Mouse (Mus musculus) megakaryocyte, adult 5-6 weeks (primary cell): ENCODE data around the gene Olfr906. TPM values are rescaled to one million over a fixed set of nuclear protein-coding genes. Genes with fewer than 3 reads are reported as not detected.

Source experiments
- ATAC-seq: 2 replicates; pipeline ENCODE4 v1.8.0; 2016; ENCODE audit warnings: mild to moderate bottlenecking, inconsistent platforms; ENCODE audit not compliant: poor library complexity, severe bottlenecking
- total RNA-seq, 2 experiments: library from RNA; stranded (forward) in 1 of 2; stranded (reverse) in 1 of 2; fragments of 153-499, 151-499 nt in 1 of 2; fragments of 221-1000, 200-1000 nt in 1 of 2; gene quantifications; 2 replicates each; pipeline versions ENCODE4 v1.2.3 to v1.2.4; 2015 to 2017

Olfr906 gene
- total RNA-seq (2015): not detected in 2 replicates
- not detected in 2 replicates for total RNA-seq (2017)

DNA sequence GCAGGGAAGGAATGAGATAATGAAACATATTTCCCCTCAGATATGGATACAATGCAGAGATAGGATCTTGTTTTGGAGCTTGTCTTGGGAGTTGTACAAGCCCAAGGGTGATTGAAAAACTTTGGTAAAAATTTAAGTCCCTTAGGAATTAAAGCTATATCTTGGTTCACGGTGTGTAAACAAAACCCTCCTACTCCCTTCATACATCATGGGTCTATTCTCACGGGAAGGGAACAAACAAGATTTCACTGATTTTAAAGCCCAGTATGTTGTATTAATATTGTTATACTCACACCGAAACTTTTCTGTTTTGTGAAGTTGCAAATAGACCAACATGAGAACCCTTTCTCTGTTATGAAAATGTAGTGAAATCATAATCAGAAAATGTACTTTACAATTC is at the start of gene Olfr906:
Olfr906 (plus strand) TSS at position 301 of the 400 bp plus-strand sequence.
- ATAC-seq: no peak

DNA sequence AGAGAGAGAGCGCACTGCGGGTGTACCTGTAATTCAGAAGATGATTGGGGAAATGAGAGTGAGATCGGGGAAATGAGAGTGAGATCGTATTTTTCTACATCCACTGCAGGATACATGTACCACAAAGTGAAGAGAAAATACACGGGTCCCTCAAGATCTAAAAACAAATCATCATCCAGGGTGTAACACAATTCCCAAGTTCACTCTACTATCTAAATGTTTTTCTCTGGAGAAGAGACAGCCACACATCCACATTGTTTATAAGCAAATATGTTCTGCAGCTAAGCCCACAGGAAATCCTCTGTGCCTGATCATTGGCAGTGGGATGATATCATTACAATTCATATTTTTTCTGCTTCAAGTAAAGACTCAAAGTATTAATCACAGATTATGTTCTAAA is 39.5 kb upstream of the Olfr906 start, which contains the start of gene Olfr902:
Olfr902 (plus strand) TSS at position 301 of the 400 bp plus-strand sequence.
- ATAC-seq: no peak

DNA sequence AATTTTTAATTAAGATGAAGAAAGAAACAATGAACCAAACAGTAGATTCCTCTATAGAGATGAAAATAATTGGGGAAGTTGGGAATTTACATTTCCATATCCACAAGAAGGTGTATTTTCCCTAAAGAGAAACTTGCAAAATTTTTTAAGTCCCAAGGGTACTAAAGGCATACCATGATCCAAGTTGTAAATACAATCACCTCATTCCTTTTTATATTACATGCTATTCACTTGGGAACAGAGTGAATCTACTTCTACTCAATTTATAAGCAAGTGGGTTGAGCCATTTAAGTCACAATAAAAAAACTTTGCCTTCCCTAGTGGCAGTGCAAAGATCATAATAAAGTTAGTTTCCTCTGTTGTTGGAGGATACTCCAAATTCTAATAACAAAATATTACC is 24.0 kb upstream of the Olfr906 start, which contains the start of gene Olfr904:
Olfr904 (plus strand) TSS at position 301 of the 400 bp plus-strand sequence.
- no peak for ATAC-seq

DNA sequence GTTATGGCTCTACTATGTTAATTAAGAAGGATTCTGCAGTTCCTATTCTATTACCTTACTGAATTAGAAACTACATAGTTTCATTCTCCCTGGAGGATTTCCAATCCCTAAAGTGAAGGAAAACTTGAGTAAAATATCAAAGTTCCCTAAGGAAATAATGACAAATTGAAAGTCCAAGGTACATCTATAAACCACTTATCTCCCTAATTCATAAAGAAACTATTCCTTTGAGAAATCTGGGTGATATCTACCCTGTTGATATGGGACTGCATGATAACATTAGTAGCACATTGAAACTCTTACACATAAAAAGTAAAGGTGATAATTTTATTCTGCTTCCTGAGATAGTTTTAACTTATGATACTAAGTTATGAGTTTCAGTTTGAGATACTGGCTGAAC is 16.1 kb upstream of the Olfr906 start, which contains the start of gene Olfr905:
Olfr905 (plus strand) TSS at position 301 of the 400 bp plus-strand sequence.
- ATAC-seq: no peak

DNA sequence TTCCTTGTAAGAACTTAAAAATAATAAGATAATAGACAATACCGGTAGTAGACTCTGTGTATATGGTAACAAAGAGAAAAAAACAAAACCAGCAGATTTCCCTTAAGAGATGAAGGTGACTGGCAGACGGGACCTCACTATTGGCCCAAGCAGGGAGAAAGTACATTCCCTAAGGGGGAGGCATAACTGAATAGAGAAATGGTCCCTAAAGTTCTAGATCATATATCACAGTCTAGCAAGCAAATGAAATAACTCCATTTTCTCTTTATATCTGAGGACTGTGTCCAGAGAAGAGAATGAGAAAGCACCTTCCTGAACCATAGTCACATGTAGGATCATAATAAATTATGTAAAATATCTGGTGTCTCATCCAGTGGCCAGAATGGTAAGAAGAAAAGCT is 8.6 kb downstream of the Olfr906 start, which contains the start of gene Olfr907:
Olfr907 (plus strand) TSS at position 301 of the 400 bp plus-strand sequence.
- ATAC-seq: no peak

DNA sequence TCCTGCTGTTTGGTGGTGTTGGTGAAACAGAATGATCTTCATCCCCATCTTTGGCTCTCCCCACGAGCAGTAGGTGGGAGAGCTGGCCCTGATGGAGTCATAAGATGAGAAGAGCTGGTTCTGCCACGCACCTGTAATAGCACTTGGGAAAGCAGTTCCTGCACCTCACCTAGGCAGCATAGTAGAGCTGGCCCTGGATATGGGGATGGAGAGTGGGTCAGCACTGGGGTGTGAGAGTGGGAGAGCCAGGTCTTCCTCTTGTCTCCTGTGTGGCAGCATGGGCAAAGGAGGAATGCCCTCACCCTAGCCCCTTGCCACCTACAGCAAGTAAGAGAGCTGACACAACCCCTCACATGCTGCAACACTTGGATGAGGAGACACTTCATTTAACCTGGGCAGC is 25.5 kb downstream of the Olfr906 start:
- no peak for ATAC-seq

DNA sequence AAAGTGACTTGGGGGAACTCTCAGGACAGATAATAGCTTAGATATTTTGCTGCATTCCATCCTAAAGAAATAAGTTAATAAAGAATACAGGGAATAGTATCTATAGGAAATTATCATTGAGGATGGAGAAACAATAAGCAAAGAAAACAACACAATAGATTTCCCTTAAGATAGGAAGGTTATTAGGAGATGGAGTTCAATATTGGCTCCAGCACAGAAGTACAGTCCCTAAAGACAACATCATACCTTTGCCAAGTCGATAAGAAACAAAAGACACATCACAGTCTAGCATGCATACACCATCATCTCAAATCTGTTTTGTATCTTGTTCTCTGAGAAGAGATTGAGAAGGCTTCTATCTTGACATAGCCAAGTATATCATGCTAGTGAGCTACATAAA is 34.4 kb downstream of the Olfr906 start, which contains the start of gene Olfr911-ps1:
Olfr911-ps1 (plus strand) TSS at position 301 of the 400 bp plus-strand sequence.
- ATAC-seq: no peak

DNA sequence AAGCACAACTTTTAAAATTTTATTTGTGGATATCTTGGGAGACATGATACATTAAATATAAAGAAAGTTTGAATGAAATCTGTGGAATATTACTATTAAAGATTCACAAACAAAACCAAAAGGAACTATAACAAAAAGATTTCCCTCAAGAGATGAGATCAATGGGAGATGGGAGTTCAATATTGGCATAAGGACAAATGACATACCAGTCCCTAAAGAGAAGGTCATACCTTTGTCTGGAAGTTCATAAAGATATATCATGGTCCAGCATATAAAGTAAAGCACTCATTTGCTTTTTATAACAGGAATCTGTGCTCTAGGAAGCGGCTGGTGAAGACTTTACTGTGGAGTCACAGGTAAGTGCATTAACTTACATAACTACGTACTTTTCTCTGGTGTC is 50.7 kb downstream of the Olfr906 start, which contains the start of gene Olfr910:
Olfr910 (plus strand) TSS at position 301 of the 400 bp plus-strand sequence.
- no peak for ATAC-seq

Other genes starting within 250 kb of the Olfr906 start
- not detected in 2 replicates for gene Olfr143, start 234.3 kb upstream of the Olfr906 start, total RNA-seq (2015)
- gene Olfr143, start 234.3 kb upstream of the Olfr906 start, total RNA-seq (2017): not detected in 2 replicates
- gene Olfr895, start 219.2 kb upstream of the Olfr906 start, total RNA-seq (2015): not detected in 2 replicates
- gene Olfr895, start 219.2 kb upstream of the Olfr906 start, total RNA-seq (2017): not detected in 2 replicates
- not detected in 2 replicates for gene Olfr896-ps1, start 196.0 kb upstream of the Olfr906 start, total RNA-seq (2015)
- gene Olfr896-ps1, start 196.0 kb upstream of the Olfr906 start, total RNA-seq (2017): not detected in 2 replicates
- gene Olfr25, start 158.0 kb upstream of the Olfr906 start, total RNA-seq (2015): not detected in 2 replicates
- gene Olfr25, start 158.0 kb upstream of the Olfr906 start, total RNA-seq (2017): not detected in 2 replicates
- not detected in 2 replicates for gene Olfr898, start 138.7 kb upstream of the Olfr906 start, total RNA-seq (2015)
- gene Olfr898, start 138.7 kb upstream of the Olfr906 start, total RNA-seq (2017): not detected in 2 replicates
- gene Olfr250, start 120.2 kb upstream of the Olfr906 start, total RNA-seq (2015): not detected in 2 replicates
- gene Olfr250, start 120.2 kb upstream of the Olfr906 start, total RNA-seq (2017): not detected in 2 replicates
- gene Olfr251, start 110.0 kb upstream of the Olfr906 start, total RNA-seq (2015): not detected in 2 replicates
- not detected in 2 replicates for gene Olfr251, start 110.0 kb upstream of the Olfr906 start, total RNA-seq (2017)
- not detected in 2 replicates for gene Olfr147, start 85.4 kb upstream of the Olfr906 start, total RNA-seq (2015)
- not detected in 2 replicates for gene Olfr147, start 85.4 kb upstream of the Olfr906 start, total RNA-seq (2017)
- gene Olfr901, start 57.6 kb upstream of the Olfr906 start, total RNA-seq (2015): not detected in 2 replicates
- gene Olfr901, start 57.6 kb upstream of the Olfr906 start, total RNA-seq (2017): not detected in 2 replicates
- not detected in 2 replicates for gene Olfr902, start 39.4 kb upstream of the Olfr906 start, total RNA-seq (2015)
- gene Olfr902, start 39.4 kb upstream of the Olfr906 start, total RNA-seq (2017): not detected in 2 replicates
- gene Olfr904, start 23.9 kb upstream of the Olfr906 start, total RNA-seq (2015): not detected in 2 replicates
- not detected in 2 replicates for gene Olfr904, start 23.9 kb upstream of the Olfr906 start, total RNA-seq (2017)
- gene Olfr905, start 16.0 kb upstream of the Olfr906 start, total RNA-seq (2015): not detected in 2 replicates
- not detected in 2 replicates for gene Olfr905, start 16.0 kb upstream of the Olfr906 start, total RNA-seq (2017)
- not detected in 2 replicates for gene Olfr907, start 8.7 kb downstream of the Olfr906 start, total RNA-seq (2015)
- not detected in 2 replicates for gene Olfr907, start 8.7 kb downstream of the Olfr906 start, total RNA-seq (2017)
- gene Olfr911-ps1, start 34.5 kb downstream of the Olfr906 start, total RNA-seq (2015): not detected in 2 replicates
- gene Olfr911-ps1, start 34.5 kb downstream of the Olfr906 start, total RNA-seq (2017): not detected in 2 replicates
- not detected in 2 replicates for gene Olfr910, start 50.8 kb downstream of the Olfr906 start, total RNA-seq (2015)
- gene Olfr910, start 50.8 kb downstream of the Olfr906 start, total RNA-seq (2017): not detected in 2 replicates
- gene Olfr912, start 93.1 kb downstream of the Olfr906 start, total RNA-seq (2015): not detected in 2 replicates
- gene Olfr912, start 93.1 kb downstream of the Olfr906 start, total RNA-seq (2017): not detected in 2 replicates
- not detected in 2 replicates for gene Olfr913, start 105.7 kb downstream of the Olfr906 start, total RNA-seq (2015)
- not detected in 2 replicates for gene Olfr913, start 105.7 kb downstream of the Olfr906 start, total RNA-seq (2017)
- gene Olfr914, start 118.0 kb downstream of the Olfr906 start, total RNA-seq (2015): not detected in 2 replicates
- gene Olfr914, start 118.0 kb downstream of the Olfr906 start, total RNA-seq (2017): not detected in 2 replicates
- not detected in 2 replicates for gene Olfr916, start 172.8 kb downstream of the Olfr906 start, total RNA-seq (2015)
- gene Olfr916, start 172.8 kb downstream of the Olfr906 start, total RNA-seq (2017): not detected in 2 replicates
- gene Olfr917, start 178.8 kb downstream of the Olfr906 start, total RNA-seq (2015): not detected in 2 replicates
- gene Olfr917, start 178.8 kb downstream of the Olfr906 start, total RNA-seq (2017): not detected in 2 replicates
- gene Olfr918, start 187.5 kb downstream of the Olfr906 start, total RNA-seq (2015): not detected in 2 replicates
- gene Olfr918, start 187.5 kb downstream of the Olfr906 start, total RNA-seq (2017): not detected in 2 replicates
- not detected in 2 replicates for gene Olfr919, start 216.6 kb downstream of the Olfr906 start, total RNA-seq (2015)
- not detected in 2 replicates for gene Olfr919, start 216.6 kb downstream of the Olfr906 start, total RNA-seq (2017)
- gene Vwa5a, start 231.2 kb downstream of the Olfr906 start, total RNA-seq (2015): 65.7 and 75.8 TPM in 2 replicates
- 110 and 111 TPM in 2 replicates for gene Vwa5a, start 231.2 kb downstream of the Olfr906 start, total RNA-seq (2017)